ENCODE assay signal across 8 mouse cellular contexts in the genomic region with DNA sequence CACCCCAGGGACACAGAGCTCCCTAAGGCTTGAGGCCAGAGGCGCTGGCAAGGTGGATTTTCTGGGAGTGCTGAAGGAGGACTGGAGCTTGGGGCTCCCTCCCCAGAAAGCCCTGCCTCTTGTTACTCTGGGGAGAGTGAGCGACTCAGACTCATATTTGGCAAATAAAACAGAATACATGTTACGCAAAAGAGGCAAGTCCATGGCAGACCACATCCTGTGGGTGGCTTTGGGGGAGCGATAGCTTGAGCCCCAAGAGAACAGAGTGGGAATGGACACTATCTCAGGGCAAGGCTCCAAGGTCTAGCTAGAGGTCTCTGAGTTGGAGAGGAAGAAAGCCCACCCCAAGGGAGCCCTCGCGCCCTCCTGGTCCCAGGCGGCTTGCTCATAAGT. TPM values are rescaled to one million over a fixed set of nuclear protein-coding genes. Genes with fewer than 3 reads are reported as not detected.
DNase-seq lines count a peak whose midpoint lies in the region; ATAC-seq and TF ChIP-seq lines count a peak whose summit lies in the region.

No protein-coding gene starts in this region.

- H3K9ac ChIP-seq in hindbrain, embryonic 13.5 days = peak overlapping the region; percentile 19; the same call in 1 of the 2 replicates
- H3K9ac ChIP-seq in hindbrain, postnatal 0 days (replicated peaks; ENCODE audit: low read length) = no peak overlapping the region

- peaks cover 40% of the 10 kb centered on the region for H3K4me1 ChIP-seq in hindbrain, embryonic 13.5 days (replicated peaks)
- 0 out of 2 replicates have a peak, but pooled peaks cover 6% of the 10 kb centered on the region for H3K4me1 ChIP-seq in hindbrain, postnatal 0 days (ENCODE audit: insufficient read depth, low read length)

- H3K4me2 ChIP-seq in hindbrain, embryonic 13.5 days = no peak overlapping the region
- no peak overlapping the region for H3K4me2 ChIP-seq in hindbrain, postnatal 0 days (ENCODE audit: low read depth, low read length)

- no peak overlapping the region for H3K27ac ChIP-seq in hindbrain, embryonic 13.5 days
- no peak overlapping the region for H3K27ac ChIP-seq in hindbrain, postnatal 0 days

- no peaks in the 10 kb centered on the region for H3K9me3 ChIP-seq in hindbrain, embryonic 13.5 days
- no peaks in the 10 kb centered on the region for H3K9me3 ChIP-seq in hindbrain, postnatal 0 days (ENCODE audit: low read length)

- WGBS in hindbrain, embryonic 13.5 days = 81% methylated on average over 7 of the region's 7 CpGs
- 82% methylated on average over 7 of the region's 7 CpGs for WGBS in hindbrain, postnatal 0 days

- H3K36me3 ChIP-seq in hindbrain, embryonic 13.5 days = no peaks in the 10 kb centered on the region
- no peaks in the 10 kb centered on the region for H3K36me3 ChIP-seq in hindbrain, postnatal 0 days (ENCODE audit: insufficient read depth, low read length)

- peaks cover 31% of the 10 kb centered on the region for H3K27me3 ChIP-seq in hindbrain, embryonic 13.5 days
- H3K27me3 ChIP-seq in hindbrain, postnatal 0 days (ENCODE audit: insufficient read depth, low read length) = no peaks in the 10 kb centered on the region

- no peak for ATAC-seq in hindbrain, embryonic 13.5 days (ENCODE audit: low FRiP score)
- ATAC-seq in hindbrain, postnatal 0 days = no peak
- ATAC-seq in inflammation-experienced regulatory T-cells, adult 6 months = peak; percentile 7
- peak; percentile 6; the same call in 1 of the 2 replicates for ATAC-seq in megakaryocyte, adult 5-6 weeks (ENCODE audit: poor library complexity, severe bottlenecking)

- TF ChIP-seq CTCF in hindbrain, postnatal 0 days (IDR thresholded peaks at IDR 0.05; ENCODE audit: low read depth) = no peak

- DNase-seq in hindbrain, postnatal 0 days (ENCODE audit: low spot score) = no peak
- peak; percentile 86 for DNase-seq in NIH3T3 (ENCODE audit: low read depth)
- no peak for DNase-seq in retina, postnatal 1 day
- no peak for DNase-seq in ovary, postnatal 14 days (ENCODE audit: low spot score)
- no peak for DNase-seq in ovary, postnatal 36 days (ENCODE audit: low spot score)

- no peak overlapping the region for H3K4me3 ChIP-seq in hindbrain, embryonic 13.5 days
- no peak overlapping the region for H3K4me3 ChIP-seq in hindbrain, postnatal 0 days (ENCODE audit: low read length)

RNA-seq across cellular contexts. Expression of a gene that starts 4.4 kb away (rescaled TPM):
- polyA plus RNA-seq in hindbrain, embryonic 13.5 days (2015; fragmentation: Nextera tagmentation; extraction: Ambion mirVana) = 0.18 and 0.19 TPM in 2 replicates
- total RNA-seq in hindbrain, postnatal 0 days (2014; rRNA removed) = not detected in 2 replicates
- 0.16 and 0.31 TPM in 2 replicates for polyA plus RNA-seq in hindbrain, postnatal 0 days (2015; fragmentation: Nextera tagmentation; extraction: Ambion mirVana)
- 1 to 10 TPM; 4.6 to 6.5 (median 6.5) TPM for polyA plus RNA-seq in inflammation-experienced regulatory T-cells, adult 6 months (2017; shearing (Covaris generic))
- 10.4 and 11.1 TPM in 2 replicates for total RNA-seq in megakaryocyte, adult 5-6 weeks (2015)
- 3.9 and 5.9 TPM in 2 replicates for total RNA-seq in megakaryocyte, adult 5-6 weeks (2017)

RNA-seq across cellular contexts. Expression of a gene that starts 38.3 kb away (rescaled TPM):
- 162 and 174 TPM in 2 replicates for polyA plus RNA-seq in hindbrain, embryonic 13.5 days (2015; fragmentation: Nextera tagmentation; extraction: Ambion mirVana)
- total RNA-seq in hindbrain, postnatal 0 days (2014; rRNA removed) = 47.0 and 50.4 TPM in 2 replicates
- polyA plus RNA-seq in hindbrain, postnatal 0 days (2015; fragmentation: Nextera tagmentation; extraction: Ambion mirVana) = 131 and 133 TPM in 2 replicates
- polyA plus RNA-seq in inflammation-experienced regulatory T-cells, adult 6 months (2017; shearing (Covaris generic)) = 10 to 100 TPM; 60.4 to 68.9 (median 64.1) TPM
- 40.2 and 45.5 TPM in 2 replicates for total RNA-seq in megakaryocyte, adult 5-6 weeks (2015)
- 45.6 and 49.1 TPM in 2 replicates for total RNA-seq in megakaryocyte, adult 5-6 weeks (2017)

RNA-seq across cellular contexts. Expression of a gene that starts 56.8 kb away (rescaled TPM):
- 23.7 and 24.3 TPM in 2 replicates for polyA plus RNA-seq in hindbrain, embryonic 13.5 days (2015; fragmentation: Nextera tagmentation; extraction: Ambion mirVana)
- total RNA-seq in hindbrain, postnatal 0 days (2014; rRNA removed) = 29.2 and 35.0 TPM in 2 replicates
- 15.7 and 16.3 TPM in 2 replicates for polyA plus RNA-seq in hindbrain, postnatal 0 days (2015; fragmentation: Nextera tagmentation; extraction: Ambion mirVana)
- 1 to 10 TPM; 7.7 to 8.8 (median 8.5) TPM for polyA plus RNA-seq in inflammation-experienced regulatory T-cells, adult 6 months (2017; shearing (Covaris generic))
- total RNA-seq in megakaryocyte, adult 5-6 weeks (2015) = 24.1 and 27.0 TPM in 2 replicates
- total RNA-seq in megakaryocyte, adult 5-6 weeks (2017) = 23.2 and 27.0 TPM in 2 replicates

RNA-seq across cellular contexts. Expression of a gene that starts 57.8 kb away (rescaled TPM):
- polyA plus RNA-seq in hindbrain, embryonic 13.5 days (2015; fragmentation: Nextera tagmentation; extraction: Ambion mirVana) = 0.79 and 1.8 TPM in 2 replicates
- 0.73 and 2.4 TPM in 2 replicates for total RNA-seq in hindbrain, postnatal 0 days (2014; rRNA removed)
- polyA plus RNA-seq in hindbrain, postnatal 0 days (2015; fragmentation: Nextera tagmentation; extraction: Ambion mirVana) = 1.4 and 1.5 TPM in 2 replicates
- not detected for polyA plus RNA-seq in inflammation-experienced regulatory T-cells, adult 6 months (2017; shearing (Covaris generic))
- total RNA-seq in megakaryocyte, adult 5-6 weeks (2015) = not detected in 2 replicates
- total RNA-seq in megakaryocyte, adult 5-6 weeks (2017) = not detected in 2 replicates

Comparison
In these comparisons a context has a peak if more than half of its experiments do, and no peak if none do; other contexts are left out.
1. ATAC-seq: peak in inflammation-experienced regulatory T-cells, adult 6 months (single experiment) and megakaryocyte, adult 5-6 weeks (single experiment); none in hindbrain, embryonic 13.5 days (single experiment) and hindbrain, postnatal 0 days (single experiment).